In genomic region chr3:52444420-52445119, GRCm38 (mm10) we compare ENCODE assay signal across 15 mouse cellular contexts.
DNase-seq lines count a peak whose midpoint lies in the region; ATAC-seq and TF ChIP-seq lines count a peak whose summit lies in the region.
"Had no signal": no experiment of that assay in that cellular context is flagged by ENCODE, and none has a peak within 500 bp of the region (broad histone marks: within the 10 kb centered on the region; RNA-seq: fewer than 3 reads in every experiment).

No protein-coding gene starts in this region.

- no peak for ATAC-seq in forebrain, embryonic 16.5 days
- no peak for ATAC-seq in kidney, postnatal 0 days (replicated peaks; ENCODE audit: low FRiP score, low read depth)
- ATAC-seq in megakaryocyte, adult 5-6 weeks (ENCODE audit: poor library complexity, severe bottlenecking), result peak; percentile 23
- ATAC-seq in erythroid progenitor cell, adult 5-6 weeks (replicated peaks; ENCODE audit: low FRiP score, poor library complexity, severe bottlenecking), result no peak
- ATAC-seq: forebrain, embryonic 14.5 days; midbrain, embryonic 15.5 days had no signal

- no peaks in the 10 kb centered on the region for H3K27me3 ChIP-seq in forebrain, embryonic 10.5 days (ENCODE audit: poor library complexity, severe bottlenecking)
- no peaks in the 10 kb centered on the region for H3K27me3 ChIP-seq in forebrain, embryonic 16.5 days (replicated peaks; ENCODE audit: control insufficient read depth, insufficient read depth, low read length)
- no peaks in the 10 kb centered on the region for H3K27me3 ChIP-seq in kidney, postnatal 0 days (ENCODE audit: insufficient read depth, low read length)
- H3K27me3 ChIP-seq: heart, embryonic 12.5 days; hindbrain, embryonic 13.5 days; liver, embryonic 13.5 days; midbrain, embryonic 15.5 days had no signal

- no peak overlapping the region for H3K9ac ChIP-seq in forebrain, embryonic 16.5 days (replicated peaks; ENCODE audit: low read depth, low read length)
- H3K9ac ChIP-seq in kidney, postnatal 0 days (ENCODE audit: low read depth, low read length), result no peak overlapping the region
- H3K9ac ChIP-seq: heart, embryonic 12.5 days; hindbrain, embryonic 13.5 days; liver, embryonic 13.5 days; midbrain, embryonic 15.5 days had no signal

- peak overlapping the region; percentile 66 for H3K27ac ChIP-seq in forebrain, embryonic 10.5 days
- H3K27ac ChIP-seq in forebrain, embryonic 16.5 days (ENCODE audit: low read length), result no peak overlapping the region
- 0 out of 2 replicates have a peak overlapping the region, but pooled peaks have one; percentile 64 for H3K27ac ChIP-seq in kidney, postnatal 0 days
- H3K27ac ChIP-seq: hindbrain, embryonic 13.5 days; left cerebral cortex, adult 2 months; liver, embryonic 13.5 days; macrophage; midbrain, embryonic 15.5 days had no signal

- no peak for TF ChIP-seq CTCF in kidney, postnatal 0 days (IDR thresholded peaks at IDR 0.05; ENCODE audit: low read depth)

- no peak for DNase-seq in forebrain, embryonic 10.5 days (ENCODE audit: extremely low spot score, low spot score)
- DNase-seq in kidney, postnatal 0 days (ENCODE audit: low spot score), result no peak
- no peak for DNase-seq in kidney, postnatal 25 days
- DNase-seq in A20 (ENCODE audit: low read depth, low spot score), result peak; percentile 95
- DNase-seq in frontal cortex, adult 2 months (ENCODE audit: extremely low spot score in 1 of 2, low spot score in 1 of 2), result no peak
- DNase-seq: liver, embryonic 13.5 days had no signal

- no peak overlapping the region for H3K4me3 ChIP-seq in forebrain, embryonic 10.5 days
- H3K4me3 ChIP-seq in forebrain, embryonic 16.5 days (replicated peaks; ENCODE audit: low read length), result no peak overlapping the region
- H3K4me3 ChIP-seq in kidney, postnatal 0 days (replicated peaks; ENCODE audit: low read depth, low read length), result no peak overlapping the region
- H3K4me3 ChIP-seq: heart, embryonic 12.5 days; hindbrain, embryonic 13.5 days; left cerebral cortex, adult 2 months; liver, embryonic 13.5 days; midbrain, embryonic 15.5 days had no signal

- H3K9me3 ChIP-seq in forebrain, embryonic 10.5 days, result no peaks in the 10 kb centered on the region
- no peaks in the 10 kb centered on the region for H3K9me3 ChIP-seq in forebrain, embryonic 16.5 days (ENCODE audit: control insufficient read depth, low read length)
- H3K9me3 ChIP-seq in kidney, postnatal 0 days (replicated peaks; ENCODE audit: low read length), result no peaks in the 10 kb centered on the region
- H3K9me3 ChIP-seq: heart, embryonic 12.5 days; liver, embryonic 13.5 days; midbrain, embryonic 15.5 days had no signal

- peaks cover 9% of the 10 kb centered on the region for H3K4me1 ChIP-seq in forebrain, embryonic 10.5 days
- H3K4me1 ChIP-seq in forebrain, embryonic 16.5 days (replicated peaks; ENCODE audit: control insufficient read depth, insufficient read depth, low read length), result no peaks in the 10 kb centered on the region; the same call in 1 of the 2 replicates
- 0 out of 2 replicates have a peak, but pooled peaks cover 5% of the 10 kb centered on the region for H3K4me1 ChIP-seq in kidney, postnatal 0 days (replicated peaks; ENCODE audit: insufficient read depth, low read length)
- H3K4me1 ChIP-seq: heart, embryonic 12.5 days; liver, embryonic 13.5 days; midbrain, embryonic 15.5 days had no signal

- H3K4me2 ChIP-seq in forebrain, embryonic 16.5 days (ENCODE audit: low read length), result no peak overlapping the region
- no peak overlapping the region for H3K4me2 ChIP-seq in kidney, postnatal 0 days (ENCODE audit: low read length)
- H3K4me2 ChIP-seq: heart, embryonic 12.5 days; hindbrain, embryonic 13.5 days; liver, embryonic 13.5 days; midbrain, embryonic 15.5 days had no signal

- no peaks in the 10 kb centered on the region for H3K36me3 ChIP-seq in forebrain, embryonic 10.5 days (replicated peaks)
- H3K36me3 ChIP-seq in forebrain, embryonic 16.5 days (ENCODE audit: control insufficient read depth, insufficient read depth), result no peaks in the 10 kb centered on the region
- H3K36me3 ChIP-seq in kidney, postnatal 0 days (ENCODE audit: insufficient read depth, low read length), result no peaks in the 10 kb centered on the region
- H3K36me3 ChIP-seq: heart, embryonic 12.5 days; hindbrain, embryonic 13.5 days; liver, embryonic 13.5 days; midbrain, embryonic 15.5 days had no signal

- 89% methylated on average over 8 of the region's 8 CpGs for WGBS in forebrain, embryonic 10.5 days
- WGBS in forebrain, embryonic 16.5 days, result 94% methylated on average over 8 of the region's 8 CpGs
- 81% methylated on average over 8 of the region's 8 CpGs for WGBS in kidney, postnatal 0 days
